Mouse (Mus musculus) olfactory bulb, adult 2 months (tissue): ENCODE data around the gene Tmem207. TPM values are rescaled to one million over a fixed set of nuclear protein-coding genes. Genes with fewer than 3 reads are reported as not detected.

Experiments used
- H3K27ac ChIP-seq: fragments of 200-500 bp; 2 replicates; pipeline ENCODE4 v1.5.1; 2012; ENCODE audit warnings: low read depth, low read length; ENCODE audit not compliant: insufficient read depth
- H3K4me1 ChIP-seq: fragments of 200-500 bp; 2 replicates; pipeline ENCODE4 v1.6.1; 2012; ENCODE audit warnings: low read length; ENCODE audit not compliant: control insufficient read depth, insufficient read depth
- H3K4me3 ChIP-seq: fragments of 200-500 bp; 2 replicates; pipeline ENCODE4 v1.5.1; 2012; ENCODE audit warnings: mild to moderate bottlenecking, low read depth, low read length, moderate library complexity; ENCODE audit not compliant: insufficient read depth
- CTCF ChIP-seq: fragments of 200-500 bp; IDR thresholded peaks from 2 replicates; pipeline ENCODE4 v1.5.1; 2012; ENCODE audit warnings: low read depth, mild to moderate bottlenecking, low read length, moderate library complexity; ENCODE audit not compliant: insufficient read depth
- POLR2A ChIP-seq: fragments of 200-500 bp; IDR thresholded peaks from 2 replicates; pipeline ENCODE4 v1.6.1; 2012; ENCODE audit warnings: mild to moderate bottlenecking, low read depth, low read length, moderate library complexity; ENCODE audit not compliant: insufficient read depth
- WGBS: fragments of 180-500 bp; shearing (Covaris S2); methylation state at CpG from one replicate; pipeline ENCODE4 v1.1.7; 2018; 5-methylcytosine and 5-hydroxymethylcytosine counted together
- polyA plus RNA-seq: library from polyadenylated mRNA; stranded (reverse); fragments of >200 nt; gene quantifications from 2 replicates; pipeline ENCODE4 v1.2.4, GENCODE M21; 2012; ENCODE audit warnings: low replicate concordance; ENCODE audit not compliant: missing spikeins, insufficient read depth, insufficient read length

Tmem207 gene
- not detected in 2 replicates for polyA plus RNA-seq

- TF ChIP-seq CTCF: no peak
- TF ChIP-seq POLR2A: no peak
- Histone ChIP-seq H3K4me3 (no peak within 1 kb of the TSS), H3K4me1 (no peaks in the 10 kb centered on the region), H3K27ac (no peak within 1 kb of the TSS)
- 81% methylated on average over 4 of the region's 4 CpGs for WGBS
These were observed at the start of gene Tmem207 for GRCm38 (mm10) chr16:26526669-26527068. Gene Tmem207, minus strand, starts transcription at chr16:26526769.

GRCm38 (mm10) chr16:26574173-26574572 lies 47.6 kb upstream of the Tmem207 start:
- H3K4me3 ChIP-seq: no peak overlapping the region
- TF ChIP-seq CTCF (no peak), POLR2A (no peak)
- no peaks in the 10 kb centered on the region for H3K4me1 ChIP-seq
- H3K27ac ChIP-seq: no peak overlapping the region
- WGBS: 92% methylated on average over 5 of the region's 5 CpGs

GRCm38 (mm10) chr16:26571836-26572235 lies 45.3 kb upstream of the Tmem207 start:
- Histone ChIP-seq H3K4me1 (no peaks in the 10 kb centered on the region), H3K4me3 (no peak overlapping the region), H3K27ac (no peak overlapping the region)
- WGBS: 94% methylated on average over 2 of the region's 2 CpGs
- TF ChIP-seq CTCF (no peak), POLR2A (no peak)

GRCm38 (mm10) chr16:26569387-26569978 lies 42.9 kb upstream of the Tmem207 start:
- H3K4me3 ChIP-seq: no peak overlapping the region
- H3K27ac ChIP-seq: no peak overlapping the region
- H3K4me1 ChIP-seq: no peaks in the 10 kb centered on the region
- TF ChIP-seq CTCF: no peak
- no peak for TF ChIP-seq POLR2A

- WGBS: 85% methylated on average over 2 of the region's 2 CpGs
- no peaks in the 10 kb centered on the region for H3K4me1 ChIP-seq
- no peak overlapping the region for H3K27ac ChIP-seq
- TF ChIP-seq POLR2A (no peak), CTCF (no peak)
- H3K4me3 ChIP-seq: no peak overlapping the region
These were observed 36.2 kb upstream of the Tmem207 start for GRCm38 (mm10) chr16:26562771-26563170.

GRCm38 (mm10) chr16:26561743-26562142 lies 35.2 kb upstream of the Tmem207 start:
- H3K4me3 ChIP-seq: no peak overlapping the region
- H3K4me1 ChIP-seq: no peaks in the 10 kb centered on the region
- WGBS: 31% methylated on average over 2 of the region's 2 CpGs
- TF ChIP-seq POLR2A (no peak), CTCF (no peak)
- H3K27ac ChIP-seq: no peak overlapping the region

GRCm38 (mm10) chr16:26558797-26559196 lies 32.2 kb upstream of the Tmem207 start:
- WGBS: 96% methylated on average over 1 of the region's 1 CpGs
- no peak overlapping the region for H3K27ac ChIP-seq
- no peak for TF ChIP-seq CTCF
- TF ChIP-seq POLR2A: no peak
- H3K4me3 ChIP-seq: no peak overlapping the region
- no peaks in the 10 kb centered on the region for H3K4me1 ChIP-seq

- no peak overlapping the region for H3K27ac ChIP-seq
- H3K4me1 ChIP-seq: no peaks in the 10 kb centered on the region
- H3K4me3 ChIP-seq: no peak overlapping the region
- TF ChIP-seq POLR2A (no peak), CTCF (no peak)
- 95% methylated on average over 3 of the region's 3 CpGs for WGBS
These were observed 25.7 kb upstream of the Tmem207 start for GRCm38 (mm10) chr16:26552234-26552633.

GRCm38 (mm10) chr16:26549221-26549620 lies 22.7 kb upstream of the Tmem207 start:
- Histone ChIP-seq H3K27ac (no peak overlapping the region), H3K4me3 (no peak overlapping the region), H3K4me1 (no peaks in the 10 kb centered on the region)
- WGBS: 46% methylated on average over 2 of the region's 2 CpGs
- TF ChIP-seq CTCF (no peak), POLR2A (no peak)

GRCm38 (mm10) chr16:26546879-26547206 lies 20.3 kb upstream of the Tmem207 start:
- H3K4me1 ChIP-seq: no peaks in the 10 kb centered on the region
- H3K4me3 ChIP-seq: no peak overlapping the region
- no peak overlapping the region for H3K27ac ChIP-seq
- no peak for TF ChIP-seq CTCF
- no peak for TF ChIP-seq POLR2A
- WGBS: 71% methylated on average over 1 of the region's 1 CpGs
